Mouse (Mus musculus) ES-Bruce4 (cell line): Measurements from ENCODE around the gene Adcy4.

Experiments
- CTCF ChIP-seq: IDR thresholded peaks from one replicate; pipeline ENCODE4 v1.8.1; 2011; ENCODE audit warnings: low read depth, low read length
- EP300 ChIP-seq: IDR thresholded peaks from 2 replicates; pipeline ENCODE4 v1.6.1; 2011; ENCODE audit warnings: low read depth, low read length; ENCODE audit not compliant: insufficient read depth

- TF ChIP-seq CTCF = no peak
- TF ChIP-seq EP300 = no peak
Observed at GRCm38 (mm10) chr14:55778686-55779085, 5.2 kb downstream of the Adcy4 start.
